Mouse (Mus musculus): Measurements from ENCODE around the gene Cblc.
"Not testable (repeated sequence)": the region's sequence is repeated elsewhere in the genome, so short reads cannot be mapped to it uniquely, and the experiment has no call there.

Gene Cblc

DNA sequence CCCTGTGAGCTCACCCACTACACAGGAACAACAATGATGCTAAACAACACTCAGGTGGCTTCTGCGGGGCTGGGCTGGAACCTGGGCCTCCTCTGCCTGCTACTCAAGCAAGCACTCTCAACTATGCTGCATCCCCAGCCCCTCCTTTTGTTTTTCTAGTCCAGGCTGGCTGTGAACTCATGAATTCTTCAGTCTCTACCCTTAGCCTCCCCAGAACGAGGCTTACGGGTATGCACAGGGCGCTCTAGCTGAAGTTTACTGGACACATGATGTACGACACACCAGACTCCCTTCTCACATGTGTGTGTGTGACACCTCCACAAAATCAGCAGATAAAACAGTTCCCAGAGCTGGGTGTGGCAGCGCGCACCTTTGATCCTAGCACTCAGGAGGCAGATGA is 22.3 kb upstream of the Cblc start:
- no peak for DNase-seq (ENCODE audit: low read depth, low spot score)

DNA sequence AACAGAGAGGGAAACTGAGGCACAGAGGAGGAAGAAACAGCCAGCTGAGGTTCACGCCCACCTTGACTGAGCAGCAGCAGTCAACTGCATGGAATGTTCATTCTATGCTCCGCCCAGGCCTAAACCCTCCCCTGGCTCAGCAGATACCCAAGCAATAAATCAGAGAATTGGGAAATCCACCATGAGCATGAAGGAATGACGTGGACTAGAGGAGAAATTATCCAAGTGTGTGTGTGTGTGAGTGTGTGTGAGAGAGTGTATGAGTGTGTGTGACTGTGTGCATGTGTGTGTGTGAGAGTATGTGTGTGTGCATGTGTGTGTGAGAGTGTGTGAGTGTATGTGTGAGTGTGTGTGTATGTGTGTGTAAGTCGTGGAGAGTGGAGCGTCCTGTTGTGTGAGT is 21.8 kb upstream of the Cblc start:
- DNase-seq (ENCODE audit: low read depth, low spot score): no peak

DNA sequence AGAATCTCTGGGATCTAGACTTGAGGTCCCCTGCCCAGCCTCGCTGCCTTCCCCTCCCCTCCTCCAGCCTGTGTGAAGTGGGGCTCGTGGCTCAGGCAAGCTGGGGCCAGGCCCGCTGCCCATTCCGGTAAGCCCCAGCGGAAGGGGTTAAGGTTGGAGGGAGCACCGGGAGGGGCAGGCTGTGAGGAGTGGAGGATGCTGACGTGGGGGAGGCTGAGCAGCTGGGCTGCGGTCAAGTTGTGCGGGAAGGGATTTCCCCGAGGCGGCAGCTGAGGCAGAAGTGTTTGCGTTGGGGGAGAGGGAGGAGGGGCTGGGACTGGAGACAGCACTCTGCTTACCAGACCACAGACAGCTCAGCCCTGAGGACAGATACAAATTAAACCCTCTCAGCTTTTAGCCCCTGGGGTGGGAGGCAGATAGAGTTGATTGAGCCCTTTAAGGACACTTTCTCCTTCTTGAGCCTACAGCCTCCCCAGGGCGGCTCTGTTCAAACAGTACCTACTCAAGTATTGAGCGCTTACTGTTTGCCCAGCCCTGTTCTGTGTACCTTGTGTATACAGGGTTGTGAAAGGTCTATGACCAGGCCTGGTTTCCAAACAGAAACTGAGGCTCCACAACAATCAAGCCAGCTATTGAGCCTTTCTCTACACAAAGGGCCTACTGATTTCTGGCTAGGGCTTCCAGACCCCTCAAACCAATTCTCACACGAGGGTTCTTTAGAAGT is 20.9 kb upstream of the Cblc start:
- DNase-seq (ENCODE audit: low read depth, low spot score): peak; percentile 71

DNA sequence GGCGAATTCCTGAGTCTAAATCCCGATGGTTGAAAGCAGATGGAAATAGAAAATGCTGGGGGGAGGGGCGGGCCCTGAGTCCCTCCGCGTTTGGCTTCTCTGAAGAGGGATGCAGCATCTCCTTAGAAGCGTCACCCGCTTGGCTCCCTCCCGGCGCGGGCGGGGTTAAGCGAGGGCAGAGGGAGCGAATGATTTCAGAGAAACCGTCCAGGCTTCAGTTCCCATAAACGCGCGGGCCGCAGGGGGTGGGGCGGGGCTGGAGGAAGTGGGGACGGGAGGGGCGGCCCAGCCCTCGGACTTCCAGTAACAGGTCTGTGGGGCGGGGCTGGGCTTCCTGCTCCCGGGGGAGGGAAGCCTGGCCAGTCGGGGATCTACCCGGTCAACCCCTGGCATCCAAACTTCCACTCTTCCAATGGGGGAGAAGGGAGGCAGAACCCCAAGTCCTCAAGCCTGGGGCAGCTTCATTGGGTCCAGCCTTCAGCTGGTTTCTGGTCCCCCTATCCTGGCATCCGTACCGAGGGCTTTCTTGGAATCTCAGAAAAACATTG is 19.7 kb upstream of the Cblc start:
- peak; percentile 61 for DNase-seq (ENCODE audit: low read depth, low spot score)

DNA sequence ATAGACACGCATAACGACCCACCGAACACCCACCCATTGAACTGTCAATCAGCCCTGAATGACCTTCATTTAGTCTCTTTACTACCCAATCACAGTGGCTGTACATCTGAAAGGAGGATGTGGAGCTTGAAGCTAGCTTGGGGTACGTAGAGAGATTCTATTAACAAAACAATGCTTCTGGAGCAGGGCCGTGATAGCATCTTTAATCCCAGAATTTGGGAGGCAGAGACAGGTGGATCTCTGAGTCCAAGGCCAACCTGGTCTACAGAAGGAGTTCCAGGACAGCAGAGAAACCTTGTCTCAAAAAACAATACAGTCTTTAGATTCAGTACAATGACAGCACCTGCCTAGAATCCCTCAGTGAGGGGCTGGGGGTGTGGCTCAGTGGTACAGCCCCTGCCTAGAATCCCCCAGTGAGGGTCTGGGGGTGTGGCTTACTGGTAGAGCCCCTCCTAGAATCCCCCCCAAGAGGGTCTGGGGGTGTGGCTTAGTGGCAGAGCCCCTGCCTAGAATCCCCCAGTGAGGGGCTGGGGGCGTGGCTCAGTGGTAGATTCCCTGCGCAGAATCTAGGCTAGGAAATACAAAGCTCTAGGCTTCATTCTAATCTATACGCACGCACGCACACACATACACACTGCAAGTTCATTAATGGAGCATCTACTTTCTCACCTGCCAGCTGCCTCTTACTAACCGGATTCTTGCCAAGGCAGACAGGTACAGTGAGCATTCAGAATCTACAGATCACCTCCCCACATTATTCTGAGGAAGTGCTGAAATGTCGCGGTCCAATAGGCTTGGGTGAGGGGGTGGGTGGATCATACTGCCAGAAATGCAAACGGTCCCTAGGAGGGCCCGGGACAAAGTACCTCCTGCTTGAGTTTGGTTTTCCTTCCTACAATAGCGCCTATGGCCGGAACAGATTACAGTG is 19.0 kb upstream of the Cblc start:
- no peak for DNase-seq (ENCODE audit: low read depth, low spot score)

DNA sequence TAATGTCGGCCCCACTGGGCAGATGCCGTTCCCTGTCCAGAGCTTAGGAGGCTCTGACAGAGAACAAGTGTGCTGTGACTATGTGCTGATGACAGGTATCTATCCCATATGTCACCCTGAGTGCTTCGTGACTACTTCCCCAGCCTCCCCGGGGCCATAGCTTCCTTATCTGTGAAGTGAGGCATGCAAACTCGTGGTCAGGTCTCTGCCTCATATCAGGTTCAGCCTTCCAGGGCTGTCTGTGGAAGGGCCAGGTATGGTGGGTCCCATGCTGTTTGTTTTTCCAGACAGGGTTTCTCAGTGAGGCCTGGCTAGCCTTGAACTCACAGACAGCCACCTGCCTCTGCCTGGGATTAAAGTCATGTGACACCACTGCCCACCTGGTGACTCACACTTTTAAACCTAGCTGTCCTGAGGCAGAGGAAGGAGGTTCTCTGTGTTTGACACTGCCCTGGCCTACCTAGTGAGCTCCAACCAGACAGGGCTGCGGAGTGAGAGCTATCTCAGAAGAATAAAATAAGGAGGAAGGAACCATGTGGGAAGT is 17.0 kb upstream of the Cblc start:
- no peak for DNase-seq (ENCODE audit: low read depth, low spot score)

DNA sequence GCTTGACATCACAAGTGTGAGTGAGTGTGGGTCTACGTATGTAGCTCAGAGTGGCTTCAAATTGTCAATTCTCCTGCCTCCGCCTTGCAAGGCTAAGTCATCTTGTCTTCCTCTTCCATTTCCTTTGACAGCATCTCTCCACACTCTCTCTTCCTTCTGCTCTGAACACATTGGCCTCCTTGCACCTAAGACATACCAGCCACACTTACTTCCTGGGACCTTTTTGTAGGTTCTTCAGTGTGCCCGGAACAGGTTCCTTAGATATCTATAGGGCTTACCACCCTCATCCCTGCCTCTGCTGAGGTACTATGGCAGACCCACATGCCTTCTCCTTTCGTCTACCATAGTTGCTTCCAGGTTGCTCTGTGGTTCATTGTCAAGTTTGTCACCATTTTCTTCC is 16.6 kb upstream of the Cblc start:
- DNase-seq (ENCODE audit: low read depth, low spot score): no peak

DNA sequence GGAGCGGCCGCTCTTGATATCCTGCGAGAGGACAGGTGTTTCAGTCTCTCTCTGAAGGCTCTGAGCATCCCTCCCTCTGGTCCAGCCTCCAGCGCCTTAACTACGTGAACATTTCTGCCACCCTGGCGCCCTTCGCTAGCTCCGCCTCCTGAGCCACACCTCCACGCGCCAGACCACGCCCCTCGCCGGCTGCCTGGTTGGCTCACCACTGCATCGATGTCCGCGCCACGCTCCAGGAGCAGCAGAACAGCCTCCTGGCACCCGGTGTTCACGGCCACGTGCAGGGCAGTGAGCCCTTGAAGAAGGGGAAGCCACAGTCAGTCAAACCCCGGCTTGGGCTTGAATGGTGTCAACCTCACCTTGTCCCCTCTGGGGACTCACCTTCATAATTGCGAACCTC is 14.5 kb upstream of the Cblc start:
- peak; percentile 38 for DNase-seq (ENCODE audit: low read depth, low spot score)

DNA sequence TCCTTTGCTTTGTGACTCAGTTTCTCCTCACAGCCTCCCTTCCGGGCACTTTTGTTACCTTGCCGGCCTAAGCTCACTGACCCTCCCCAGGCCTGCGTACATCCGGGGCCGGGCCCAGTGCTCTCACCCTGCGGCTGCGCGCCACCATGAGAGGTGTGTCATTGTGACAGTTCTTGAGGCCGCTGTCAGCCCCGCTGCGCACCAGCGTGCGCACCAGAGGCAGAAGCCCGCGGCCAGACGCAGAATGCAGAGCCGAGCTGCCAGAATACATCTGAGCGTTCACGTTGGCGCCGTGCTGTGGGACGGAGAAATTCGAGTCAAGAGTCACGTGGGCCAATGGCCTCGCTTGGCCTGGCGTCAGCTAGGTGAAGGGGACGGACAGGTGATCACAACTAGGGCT is 12.8 kb upstream of the Cblc start:
- DNase-seq (ENCODE audit: low read depth, low spot score): no peak

DNA sequence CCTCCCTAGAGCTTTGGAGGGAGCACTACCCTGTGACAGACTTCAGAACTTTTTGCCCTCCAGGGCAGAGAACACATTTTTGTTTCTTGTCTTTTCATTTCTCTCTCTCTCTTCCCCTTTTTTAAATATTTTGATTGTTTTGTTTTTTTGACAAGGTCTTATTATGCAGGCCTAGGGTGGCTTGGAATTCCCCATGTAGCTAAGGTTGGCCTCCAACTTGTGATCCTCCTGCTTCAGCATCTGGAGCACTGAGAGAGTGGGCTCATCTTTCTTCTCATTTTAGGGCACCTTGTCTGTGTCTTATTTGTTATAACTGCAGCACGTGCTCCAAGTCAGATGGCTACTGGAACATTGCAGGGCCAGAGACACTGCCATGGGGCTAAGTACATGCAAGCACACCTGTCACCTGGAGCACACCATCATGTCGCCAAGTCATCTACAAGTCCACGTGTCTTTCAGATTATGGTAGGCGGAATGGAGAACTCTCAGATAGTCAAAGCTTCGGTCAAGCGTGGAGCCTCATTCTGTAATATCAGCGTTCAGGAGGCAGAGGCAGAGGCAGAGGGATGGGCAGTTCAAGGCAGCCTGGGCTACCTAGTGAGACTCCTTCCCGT is 9.9 kb upstream of the Cblc start:
- no peak for DNase-seq (ENCODE audit: low read depth, low spot score)

DNA sequence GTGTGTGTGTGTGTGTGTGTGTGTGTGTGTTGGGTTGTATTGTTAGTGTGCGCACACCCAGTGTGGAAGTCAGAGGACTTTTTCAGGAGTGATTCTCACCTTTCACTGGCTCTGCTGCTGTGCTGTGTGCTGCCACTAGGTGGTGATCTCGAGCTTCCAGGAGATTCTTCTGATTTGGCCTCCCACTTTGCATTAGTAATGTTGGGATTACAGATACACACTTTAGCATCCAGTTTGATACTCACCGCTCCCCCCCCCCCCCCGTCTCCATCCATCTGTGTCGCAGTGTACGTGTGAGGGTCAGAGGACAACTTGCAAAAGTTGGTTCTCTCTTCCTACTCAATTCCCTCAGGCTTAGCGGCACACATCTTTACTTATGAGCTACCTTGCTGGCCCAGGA is 6.4 kb upstream of the Cblc start:
- peak; percentile 61 for DNase-seq (ENCODE audit: low read depth, low spot score)

DNA sequence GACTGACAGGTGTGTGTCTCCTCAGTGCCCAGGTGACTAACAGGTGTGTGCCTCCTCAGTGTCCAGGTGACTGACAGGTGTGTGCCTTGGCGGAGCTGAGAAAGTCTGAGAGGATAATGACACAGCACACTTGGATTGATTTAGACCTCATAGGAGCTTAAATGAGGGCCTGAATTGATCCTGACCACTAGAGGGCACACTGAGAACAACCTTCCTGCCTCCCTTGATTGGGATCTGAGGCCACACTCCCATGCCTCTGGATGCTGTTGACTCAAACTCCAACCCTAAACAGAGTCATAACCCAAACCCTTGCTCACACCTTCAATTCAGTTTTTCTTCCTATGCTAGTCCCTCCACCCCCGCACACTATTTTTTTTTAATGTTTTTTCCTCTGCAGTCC is 4.2 kb upstream of the Cblc start:
- peak; percentile 77 for DNase-seq (ENCODE audit: low read depth, low spot score)

DNA sequence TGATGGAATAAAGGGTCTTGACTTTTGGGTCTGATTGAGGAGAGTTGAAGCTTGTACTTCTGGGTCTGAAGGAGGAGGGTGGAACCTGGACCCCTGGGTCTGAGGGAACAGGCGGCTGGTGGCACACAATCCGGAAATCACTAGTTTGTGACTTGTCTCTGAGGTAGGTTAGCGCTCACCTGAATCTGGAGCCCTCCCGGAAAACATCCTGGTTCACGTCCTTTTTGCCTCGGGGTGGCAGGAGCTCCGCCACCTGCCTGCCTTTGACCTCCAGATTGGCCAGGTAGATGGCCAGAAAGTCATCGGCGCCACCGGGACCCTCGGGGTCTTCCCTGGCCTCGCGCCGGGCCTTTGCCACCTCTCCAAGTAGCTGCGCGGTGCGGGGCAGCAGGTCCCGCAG is 355 bp downstream of the Cblc start:
- DNase-seq (ENCODE audit: low read depth, low spot score): no peak

DNA sequence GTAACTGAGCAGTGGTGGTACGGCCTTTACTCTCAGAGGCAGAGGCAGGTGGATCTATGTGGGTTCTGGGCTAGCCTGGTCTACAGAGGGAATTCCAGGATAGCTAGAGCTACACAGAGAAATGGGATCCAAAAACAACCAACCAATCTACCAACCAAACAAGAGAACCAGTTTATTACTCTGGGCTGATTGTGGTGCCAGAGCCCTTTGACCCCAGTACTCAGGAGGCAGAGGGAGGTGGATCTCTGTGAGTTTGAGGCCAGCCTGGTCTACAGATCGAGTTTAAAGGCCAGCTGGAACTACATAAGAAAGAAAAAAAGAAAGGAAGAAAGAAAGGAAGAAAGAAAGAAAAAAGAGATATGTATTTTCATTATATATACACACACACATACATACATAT is 1.4 kb downstream of the Cblc start:
- DNase-seq (ENCODE audit: low read depth, low spot score): no peak

DNA sequence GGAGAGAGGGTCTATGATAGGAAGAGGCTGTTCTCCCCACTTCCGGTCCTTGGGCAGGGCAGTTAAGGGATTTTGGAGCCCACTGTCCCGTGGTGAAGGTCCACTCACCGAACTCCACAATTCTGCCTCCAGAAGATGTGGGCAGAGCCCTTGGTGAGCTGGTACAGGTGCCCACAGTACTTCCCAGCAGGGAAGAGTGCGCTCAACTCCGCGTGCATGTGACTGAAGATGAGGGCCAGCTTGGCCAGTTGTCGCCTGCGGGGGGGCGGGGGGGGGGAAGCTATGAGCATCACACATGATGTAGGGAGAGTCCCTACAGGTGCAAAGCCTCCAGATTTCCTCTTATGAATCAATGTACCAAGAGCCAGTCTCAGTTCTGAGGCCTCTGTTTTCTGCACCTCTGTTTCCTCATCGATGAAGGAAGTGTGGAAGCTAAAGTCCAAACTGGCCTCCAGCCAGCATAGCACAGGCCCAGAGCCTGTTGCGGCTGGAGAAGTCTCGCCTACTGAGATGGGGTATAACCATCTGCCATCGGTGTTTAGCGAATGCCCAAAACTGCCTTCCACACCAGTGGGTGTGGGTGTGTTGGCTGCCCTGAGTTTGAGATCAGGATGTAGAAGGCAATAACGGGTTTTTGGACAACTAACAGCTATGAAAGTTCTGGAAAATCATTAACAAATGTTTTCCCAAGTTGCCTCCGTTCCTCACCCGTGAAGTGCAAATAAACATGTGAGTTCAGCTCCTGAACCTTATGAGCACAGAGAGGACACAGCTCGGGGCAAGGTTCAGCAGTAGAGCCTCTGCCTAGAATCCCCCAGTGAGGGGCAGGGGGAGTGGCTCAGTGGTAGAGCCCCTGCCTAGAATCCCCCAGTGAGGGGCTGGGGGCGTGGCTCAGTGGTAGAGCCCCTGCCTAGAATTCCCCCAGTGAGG is 3.6 kb downstream of the Cblc start:
- DNase-seq (ENCODE audit: low read depth, low spot score): no peak

DNA sequence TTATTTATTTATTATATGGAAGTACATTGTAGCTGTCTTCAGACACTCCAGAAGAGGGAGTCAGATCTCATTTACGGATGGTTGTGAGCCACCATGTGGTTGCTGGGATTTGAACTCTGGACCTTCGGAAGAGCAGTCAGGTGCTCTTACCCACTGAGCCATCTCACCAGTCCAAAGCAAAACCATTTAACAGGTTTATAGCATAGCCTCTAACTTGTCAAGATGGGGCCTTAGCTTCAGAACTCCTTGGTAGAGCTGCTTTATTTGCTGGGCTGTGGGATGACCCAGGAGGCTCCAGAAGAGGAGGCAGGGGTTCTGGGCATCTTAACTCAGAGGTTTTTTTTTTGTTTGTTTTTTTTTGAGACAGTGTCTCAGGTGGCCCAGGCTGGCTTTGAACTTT is 5.1 kb downstream of the Cblc start:
- DNase-seq (ENCODE audit: low read depth, low spot score): not testable (repeated sequence)

DNA sequence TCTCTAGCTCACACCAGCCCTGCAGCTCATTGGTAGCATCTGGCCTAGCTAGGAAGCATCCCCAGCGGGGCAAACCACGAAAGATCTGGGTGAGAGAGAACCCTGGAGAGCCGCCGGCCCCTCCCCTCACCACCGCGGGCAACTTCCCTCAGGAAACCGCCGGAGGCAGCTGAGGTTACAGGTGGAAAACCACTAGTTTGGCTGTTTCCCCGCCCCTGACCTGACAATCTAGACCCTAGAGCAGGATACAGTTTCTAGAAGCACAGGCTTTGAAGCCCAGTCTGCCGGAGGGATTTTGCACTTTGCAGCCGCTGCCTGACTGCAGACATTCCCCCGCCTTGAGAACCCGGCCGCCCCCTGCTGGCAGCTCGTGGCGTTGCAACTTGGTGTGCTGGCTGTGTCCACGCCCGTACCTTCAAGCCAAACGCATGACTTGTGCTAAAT is 6.7 kb downstream of the Cblc start:
- DNase-seq (ENCODE audit: low read depth, low spot score): peak; percentile 87

DNA sequence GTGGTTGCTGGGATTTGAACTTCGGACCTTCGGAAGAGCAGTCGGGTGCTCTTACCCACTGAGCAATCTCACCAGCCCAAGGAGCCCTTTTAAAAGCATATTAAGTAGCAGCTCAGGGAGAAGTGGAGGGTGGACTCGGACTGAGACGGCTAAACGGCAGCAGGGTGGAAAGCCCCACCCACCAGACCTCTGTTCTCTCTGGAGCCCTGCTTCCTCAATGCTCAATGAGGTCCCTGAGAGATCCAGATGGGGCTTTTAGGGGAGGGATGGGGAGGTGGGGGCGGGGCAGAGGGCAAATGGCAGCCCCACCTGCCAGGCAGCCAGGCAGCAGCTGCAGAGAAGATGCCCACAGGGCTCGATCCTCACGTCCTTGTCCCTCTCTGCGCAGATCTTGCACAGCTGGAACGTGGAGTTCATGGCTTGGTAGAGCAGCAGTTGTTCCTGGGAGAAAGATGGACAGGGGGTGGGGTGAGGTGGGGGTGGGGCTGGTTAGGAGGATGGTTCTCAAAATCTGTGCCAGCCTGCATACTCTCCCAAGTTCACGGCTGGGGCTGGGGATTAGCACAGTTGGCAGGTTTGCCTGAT is 10.6 kb downstream of the Cblc start:
- DNase-seq (ENCODE audit: low read depth, low spot score): no peak

DNA sequence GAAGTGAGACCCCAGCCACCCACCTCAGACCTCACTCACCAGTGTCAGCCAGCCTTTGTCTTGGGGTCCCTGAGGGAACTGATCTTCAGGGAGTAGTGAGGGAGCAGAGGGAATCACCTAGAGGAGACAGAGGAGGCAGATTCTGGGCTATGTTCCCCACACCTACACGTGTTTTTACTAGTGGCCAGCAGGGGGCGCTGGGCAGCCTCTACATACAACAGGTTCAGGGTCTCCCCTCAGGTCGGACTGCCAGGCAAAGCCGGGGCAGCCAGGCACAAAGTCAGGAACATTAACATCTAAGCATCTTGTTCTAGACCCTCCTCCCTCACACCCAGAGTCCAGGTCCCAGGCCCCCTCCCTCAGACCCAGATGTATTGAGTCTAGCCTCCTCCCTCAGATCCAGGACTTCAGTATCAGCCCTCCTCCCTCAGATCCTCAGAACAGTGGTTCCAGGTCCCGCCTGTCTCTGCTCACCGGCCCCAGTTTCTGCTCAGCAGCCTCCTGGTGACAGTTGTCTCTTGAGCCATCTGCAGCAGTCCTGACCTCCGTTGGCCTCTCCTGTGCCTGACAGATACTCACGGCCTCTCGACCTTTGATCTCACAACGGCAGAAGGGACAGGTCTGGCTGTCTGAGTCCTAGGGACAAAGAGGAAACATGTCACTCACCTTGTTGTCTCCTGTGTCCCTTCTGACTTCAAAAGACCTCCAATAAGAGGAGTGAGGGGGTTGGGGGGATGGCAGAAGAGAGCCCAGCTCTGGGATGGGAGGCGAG is 11.7 kb downstream of the Cblc start:
- no peak for DNase-seq (ENCODE audit: low read depth, low spot score)

DNA sequence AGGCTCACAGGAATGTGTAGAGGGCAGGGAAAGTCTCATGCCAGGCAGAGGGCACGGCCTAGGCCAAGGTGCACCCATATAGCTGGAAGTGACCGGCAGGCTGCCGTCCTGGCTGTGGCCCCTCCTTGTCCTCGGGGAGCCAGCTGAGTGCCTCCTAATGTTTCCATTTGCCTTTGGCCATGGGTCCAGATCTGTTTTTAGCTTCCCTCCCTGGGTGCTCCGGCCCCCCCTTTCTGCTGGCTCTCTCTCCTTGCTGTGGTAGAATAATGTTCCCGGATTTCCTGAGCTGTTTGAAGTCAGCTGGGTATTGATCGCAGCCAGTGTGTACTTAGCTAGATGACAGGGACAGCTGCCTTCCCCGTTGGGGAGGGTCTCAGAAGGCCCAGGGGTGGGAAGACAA is 13.0 kb downstream of the Cblc start:
- DNase-seq (ENCODE audit: low read depth, low spot score): no peak
